Mouse (Mus musculus): ENCODE measurements at regions not wholly inside any gene's neighbourhood (a gene's known extent, or its start where the extent isn't known, plus 50 kb on each side); places are given as distances from the start of the nearest gene placed in this dataset.

DNA sequence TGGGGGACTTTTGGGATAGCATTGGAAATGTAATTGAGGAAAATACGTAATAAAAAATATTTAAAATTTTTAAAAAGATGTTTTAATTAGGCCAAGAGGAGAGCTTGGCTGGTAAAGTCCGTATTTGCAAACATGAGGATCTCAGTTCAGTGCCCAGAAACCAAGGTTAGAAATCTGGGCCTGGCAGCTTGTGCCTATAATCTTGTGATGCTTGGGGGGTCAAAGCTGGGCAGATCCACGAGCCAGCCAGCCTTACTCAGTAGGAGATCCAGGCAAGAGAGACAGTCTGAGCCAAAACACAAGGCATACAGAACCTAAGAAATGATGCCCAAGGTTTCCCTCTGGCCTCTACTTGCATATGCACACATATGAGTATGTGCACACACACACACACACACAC lies 54.1 kb upstream of the Cxadr start:
- no peak for DNase-seq (ENCODE audit: low read depth, low spot score)

DNA sequence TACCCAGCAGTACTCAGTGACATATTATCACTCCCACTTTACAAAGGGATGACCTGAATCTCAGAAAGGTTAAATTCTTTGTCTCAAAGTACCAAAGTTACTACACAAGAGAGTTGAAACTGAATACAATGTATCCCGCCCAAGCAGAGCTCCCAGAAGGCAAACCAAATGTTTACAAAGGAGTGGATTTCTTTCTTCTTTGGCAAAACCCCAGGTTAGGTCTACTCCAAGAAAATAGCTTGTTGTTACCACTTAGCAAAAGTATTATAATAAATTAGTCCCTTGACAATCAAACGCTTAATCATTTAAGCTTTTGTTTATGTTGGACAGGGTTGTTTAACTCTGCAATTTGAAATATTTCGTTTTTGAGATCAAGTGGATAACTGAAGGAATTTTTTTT lies 58.6 kb upstream of the Cxadr start:
- no peak for DNase-seq (ENCODE audit: low read depth, low spot score)

DNA sequence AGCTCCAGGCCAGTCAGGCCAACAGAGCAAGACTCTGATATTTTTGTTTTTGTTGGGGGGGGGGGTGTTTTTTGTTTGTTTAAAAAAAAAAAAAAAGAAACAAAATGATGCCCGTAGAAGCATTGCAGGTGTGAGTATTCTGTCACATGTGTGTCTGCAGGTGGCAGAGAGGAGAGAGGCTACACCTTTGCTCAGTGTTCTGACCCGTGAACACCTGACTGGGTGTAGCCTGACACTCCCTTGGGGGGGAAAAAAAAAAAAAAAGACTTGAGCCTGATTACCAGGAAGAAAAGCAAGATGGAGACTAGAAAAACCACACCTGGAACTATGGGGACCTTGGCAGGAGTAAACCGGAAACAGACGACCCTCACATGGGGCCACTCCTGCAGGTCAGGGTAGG lies 61.1 kb upstream of the Cxadr start:
- no peak for DNase-seq (ENCODE audit: low read depth, low spot score)

DNA sequence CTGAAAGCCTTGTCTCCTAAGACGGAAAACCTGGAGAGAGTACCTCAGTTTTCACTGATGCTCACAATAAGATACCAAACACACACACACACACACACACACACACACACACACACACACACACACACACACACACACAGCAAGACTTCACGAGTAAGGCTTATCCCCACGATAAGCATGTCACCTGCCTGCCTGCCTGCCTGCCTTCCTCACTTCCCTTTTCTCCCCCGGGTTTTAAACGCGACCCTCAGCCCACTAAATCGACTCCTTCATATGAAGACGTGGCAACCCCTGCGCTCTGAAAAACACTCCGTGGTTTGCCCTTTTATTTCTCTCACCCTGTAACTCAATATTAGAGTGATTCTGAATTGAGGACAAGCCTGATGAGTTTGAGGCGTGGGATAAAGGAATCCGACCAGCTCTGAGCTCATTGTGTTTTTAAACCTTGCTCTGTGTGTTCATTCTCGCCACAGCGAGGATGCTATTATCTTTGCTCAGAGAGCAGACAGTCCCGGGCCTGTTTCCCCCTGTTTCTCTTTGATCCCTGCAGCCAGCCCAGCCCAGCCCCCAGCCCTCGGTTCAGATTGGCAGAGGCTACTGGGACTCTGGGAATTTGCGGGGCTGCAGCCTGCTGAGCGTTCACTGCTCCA lies 63.1 kb upstream of the Cxadr start:
- no peak for DNase-seq (ENCODE audit: low read depth, low spot score)

DNA sequence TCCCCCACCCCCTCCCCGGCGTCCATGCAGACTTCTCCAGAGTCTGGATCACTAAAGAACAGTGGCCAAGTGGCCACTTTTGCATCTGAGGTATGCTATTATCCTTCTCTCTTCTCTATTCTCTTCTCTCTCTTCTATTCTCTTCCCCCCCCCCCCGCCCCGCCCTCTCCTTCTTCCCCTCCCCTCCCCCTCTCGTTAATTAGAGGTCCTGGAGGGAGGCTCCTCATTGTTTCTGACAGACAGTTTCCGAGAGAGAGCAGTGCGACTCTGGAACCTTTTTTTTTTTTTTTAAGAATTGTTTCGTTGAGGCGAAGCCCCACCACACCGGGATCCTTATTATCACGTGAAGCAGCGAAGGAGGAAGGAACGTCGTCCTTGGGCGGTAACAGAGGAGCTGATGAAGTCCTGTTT lies 63.6 kb upstream of the Cxadr start:
- DNase-seq (ENCODE audit: low read depth, low spot score), result no peak

DNA sequence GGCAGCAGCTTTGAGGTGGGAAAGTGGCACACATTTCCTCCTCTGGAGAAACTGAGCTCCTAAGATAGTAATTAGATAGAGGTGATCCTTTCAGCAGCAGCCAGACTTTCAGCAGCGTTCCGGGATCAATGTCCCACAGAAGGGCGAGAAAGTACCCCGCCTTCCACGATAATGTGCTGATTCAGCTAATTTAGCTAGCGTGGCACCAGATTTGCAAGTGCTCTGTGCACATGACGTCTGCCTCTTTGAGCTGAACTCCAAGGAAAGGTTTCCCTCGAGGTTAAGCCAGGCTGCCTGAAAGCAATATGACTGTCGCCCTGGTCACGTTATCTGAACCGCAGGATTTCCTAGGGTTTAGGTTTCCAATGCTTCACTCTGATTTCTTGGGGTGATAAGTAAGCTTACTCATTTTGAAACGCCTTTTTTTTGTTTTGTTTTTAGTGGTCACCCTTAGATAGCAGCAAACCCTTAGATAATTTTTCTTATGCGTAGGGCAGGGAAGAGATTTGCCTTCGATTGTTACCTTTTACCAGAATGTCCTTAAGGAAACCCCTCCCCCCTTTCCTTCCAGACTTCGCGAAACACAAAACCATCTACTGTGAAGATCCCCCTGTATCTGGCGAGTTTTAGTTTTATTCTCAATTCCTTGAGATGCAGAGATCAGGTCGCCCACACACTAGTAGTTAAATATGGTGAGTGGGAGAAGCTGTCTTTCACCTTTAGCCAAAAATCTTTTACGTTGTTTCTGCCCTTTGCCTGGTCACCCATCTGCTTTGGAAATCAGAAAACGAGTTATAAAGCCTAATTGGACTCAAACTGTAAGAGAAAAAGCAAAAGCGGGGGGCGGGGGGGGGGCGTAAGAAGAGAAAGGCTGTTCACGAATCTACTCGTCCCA lies 64.3 kb upstream of the Cxadr start:
- peak; percentile 50 for DNase-seq (ENCODE audit: low read depth, low spot score)

DNA sequence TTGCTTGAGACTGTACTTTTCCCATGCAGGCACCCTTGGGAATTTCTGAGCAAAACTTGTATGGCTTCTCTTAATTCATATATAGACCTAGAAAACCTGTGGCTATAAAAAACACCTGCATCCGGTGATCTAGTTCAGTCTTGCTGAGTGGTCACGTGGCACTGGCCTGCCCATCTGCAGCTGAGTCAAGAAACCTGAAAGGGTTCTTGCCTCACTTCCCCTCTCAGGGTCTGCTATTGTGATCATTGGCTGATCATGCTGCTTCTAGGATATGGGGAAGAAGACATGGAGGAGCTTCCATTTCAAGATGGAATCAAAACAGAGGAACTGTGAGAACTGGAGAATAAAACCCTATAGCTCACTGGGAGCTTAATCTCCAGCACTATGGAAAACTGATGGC lies 69.1 kb upstream of the Cxadr start:
- DNase-seq (ENCODE audit: low read depth, low spot score), result no peak

DNA sequence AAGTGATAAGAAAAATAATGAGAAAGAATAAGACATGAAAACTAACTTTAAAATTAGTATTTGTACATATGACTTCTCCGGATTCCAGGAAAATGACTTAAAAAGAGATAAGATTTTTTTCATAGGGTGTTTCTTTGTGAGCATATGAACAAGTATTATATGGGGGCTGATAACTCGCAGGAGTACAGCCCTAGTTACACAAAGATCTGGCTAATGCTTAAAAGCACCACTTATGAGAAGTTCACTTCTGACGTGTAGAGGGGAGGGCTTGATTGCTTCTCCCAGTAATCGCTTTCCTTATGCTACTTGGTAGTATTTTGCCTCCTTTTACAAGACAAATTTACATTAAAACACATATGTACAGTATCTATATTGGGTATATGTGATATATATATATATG lies 72.3 kb upstream of the Cxadr start:
- DNase-seq (ENCODE audit: low read depth, low spot score), result no peak

DNA sequence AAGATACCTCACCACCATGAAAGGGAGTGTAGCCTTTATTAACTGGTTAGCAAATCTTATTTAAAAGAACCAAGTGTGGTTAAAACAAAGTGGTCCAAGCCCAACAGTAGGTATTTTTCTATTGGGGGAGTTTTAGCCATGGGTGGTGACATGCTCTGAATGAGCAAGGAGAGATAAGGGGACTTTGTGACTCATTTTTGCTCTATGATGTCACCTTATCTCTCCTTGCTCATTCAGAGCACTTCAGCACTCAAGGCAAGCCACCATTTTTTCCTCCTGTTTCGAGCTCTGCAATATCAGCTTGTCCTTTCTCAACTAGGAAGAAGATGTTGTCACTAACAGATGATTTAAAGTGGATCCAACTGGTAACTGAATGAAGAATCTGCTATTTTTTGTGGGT lies 78.9 kb upstream of the Cxadr start:
- DNase-seq (ENCODE audit: low read depth, low spot score), result no peak

DNA sequence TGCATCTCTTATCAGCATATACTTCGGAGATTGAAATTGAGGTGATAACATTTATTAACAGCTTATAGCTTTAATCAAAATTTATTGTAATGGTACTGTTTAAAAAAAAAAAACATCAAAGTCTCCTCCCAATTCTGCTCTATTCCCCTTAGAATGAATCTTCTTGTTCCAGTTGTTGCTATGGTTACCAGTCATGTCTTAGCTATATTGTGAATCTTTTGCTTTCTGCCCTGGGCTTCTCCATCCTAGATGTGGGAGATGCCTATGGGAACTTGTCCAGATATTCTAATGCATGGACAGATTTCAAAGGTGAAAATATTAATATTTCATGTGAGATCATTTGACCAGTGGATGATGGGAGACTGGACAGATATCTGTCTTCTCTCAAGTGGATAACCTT lies 79.5 kb upstream of the Cxadr start:
- DNase-seq (ENCODE audit: low read depth, low spot score), result no peak

DNA sequence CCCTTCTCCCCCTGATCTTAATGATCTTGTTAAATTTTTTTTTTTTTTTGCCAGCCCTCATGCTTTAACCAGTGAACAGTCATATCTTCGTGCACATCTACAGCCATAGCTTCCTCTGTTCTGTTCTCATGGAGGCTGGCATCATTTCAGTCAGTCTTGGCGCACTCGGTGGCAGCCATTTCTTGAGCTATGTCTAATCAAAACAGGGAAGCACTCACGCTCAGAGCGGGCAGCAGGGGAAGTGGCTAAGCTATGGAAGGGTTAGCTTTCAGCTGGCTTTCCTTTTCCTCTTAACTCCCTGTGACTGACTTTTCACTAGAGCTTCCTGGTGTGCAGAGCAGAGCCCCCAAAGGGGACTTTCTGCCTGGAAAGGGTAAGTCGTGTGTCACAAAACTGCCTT lies 83.7 kb upstream of the Cxadr start:
- DNase-seq (ENCODE audit: low read depth, low spot score), result no peak

DNA sequence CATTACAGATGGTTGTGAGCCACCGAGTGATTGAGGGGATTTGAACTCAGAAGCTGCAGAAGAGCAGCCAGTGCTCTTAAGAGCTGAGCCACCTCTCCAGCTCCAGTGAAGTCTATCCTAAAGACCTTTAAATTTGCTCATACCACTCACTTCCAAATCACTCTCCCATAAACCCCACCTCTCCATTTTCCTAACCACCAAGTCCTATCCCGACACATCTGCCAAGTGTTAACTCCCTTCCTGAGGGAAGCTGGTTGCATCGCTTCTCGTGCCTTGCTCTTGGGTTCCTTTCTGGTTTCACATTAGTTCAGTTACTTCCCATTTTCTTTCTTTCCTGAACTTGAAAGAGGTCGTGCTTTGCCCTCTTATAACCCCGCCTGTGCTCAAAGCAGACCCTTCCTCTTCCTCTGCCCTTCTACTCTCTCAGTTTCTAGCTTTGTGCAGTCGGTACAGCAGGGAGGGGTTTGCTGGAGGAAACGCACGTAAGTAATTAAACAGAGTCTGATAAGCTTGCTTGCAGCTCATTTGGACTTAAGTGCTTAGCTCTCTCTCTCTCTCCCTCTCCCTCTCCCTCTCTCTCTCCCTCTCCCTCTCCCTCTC lies 84.4 kb upstream of the Cxadr start:
- DNase-seq (ENCODE audit: low read depth, low spot score), result no peak

DNA sequence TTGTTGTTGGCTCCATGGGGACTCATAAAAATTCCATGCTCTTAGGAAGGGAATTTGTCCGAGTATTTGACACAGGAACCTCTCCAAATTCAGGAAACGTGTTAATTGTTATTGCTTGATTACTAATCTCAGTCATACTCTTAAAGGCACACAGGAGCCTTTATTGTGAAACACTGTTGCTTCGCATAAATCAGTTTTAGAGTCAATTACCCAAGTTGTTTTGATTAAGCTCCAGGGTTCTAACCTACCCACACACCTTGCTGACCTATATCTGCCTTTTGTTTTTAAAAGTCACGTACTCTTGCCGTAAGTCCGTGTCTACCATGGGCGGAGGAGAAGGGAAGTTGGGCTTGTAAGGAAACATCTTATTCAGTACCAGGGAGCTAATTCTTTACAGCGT lies 89.6 kb upstream of the Cxadr start:
- DNase-seq (ENCODE audit: low read depth, low spot score), result no peak

DNA sequence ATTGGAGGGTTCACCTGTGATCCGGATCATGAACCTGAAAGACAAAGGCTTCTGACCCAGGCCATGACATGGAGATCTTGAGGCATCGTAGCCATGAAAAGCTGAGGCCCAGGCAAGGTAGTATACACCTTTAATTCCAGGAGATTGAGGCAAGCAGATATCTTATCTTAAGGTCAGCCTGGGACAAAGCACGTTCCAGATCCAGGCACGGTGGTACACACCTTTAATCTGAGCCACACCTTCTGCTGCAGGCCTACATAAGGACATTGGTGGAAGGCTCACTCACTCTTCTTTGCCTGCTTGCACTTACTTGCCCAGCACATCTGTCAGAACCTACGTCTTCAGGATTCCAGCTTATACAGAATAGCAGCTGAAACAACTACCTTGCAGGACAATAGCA lies 93.0 kb upstream of the Cxadr start:
- DNase-seq (ENCODE audit: low read depth, low spot score), result no peak

DNA sequence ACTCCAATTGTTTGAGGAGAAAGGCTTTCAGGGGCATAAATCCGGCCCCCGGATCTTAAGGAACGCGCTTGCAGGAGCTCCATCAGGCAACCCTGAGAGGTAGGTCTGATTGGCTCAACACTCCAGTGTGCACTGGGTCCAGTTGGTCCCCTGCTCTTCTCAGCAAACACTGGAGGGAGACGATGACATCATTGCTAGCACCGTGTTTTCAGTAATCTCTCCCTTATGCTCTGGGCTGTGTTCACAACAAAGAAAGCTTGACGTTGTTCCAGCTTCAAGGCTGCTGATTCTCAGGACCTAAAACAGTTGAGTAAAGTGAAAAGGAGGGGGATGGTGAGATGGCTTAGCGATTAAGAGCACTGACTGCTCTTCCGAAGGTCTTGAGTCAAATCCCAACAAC lies 97.0 kb upstream of the Cxadr start:
- no peak for DNase-seq (ENCODE audit: low read depth, low spot score)

DNA sequence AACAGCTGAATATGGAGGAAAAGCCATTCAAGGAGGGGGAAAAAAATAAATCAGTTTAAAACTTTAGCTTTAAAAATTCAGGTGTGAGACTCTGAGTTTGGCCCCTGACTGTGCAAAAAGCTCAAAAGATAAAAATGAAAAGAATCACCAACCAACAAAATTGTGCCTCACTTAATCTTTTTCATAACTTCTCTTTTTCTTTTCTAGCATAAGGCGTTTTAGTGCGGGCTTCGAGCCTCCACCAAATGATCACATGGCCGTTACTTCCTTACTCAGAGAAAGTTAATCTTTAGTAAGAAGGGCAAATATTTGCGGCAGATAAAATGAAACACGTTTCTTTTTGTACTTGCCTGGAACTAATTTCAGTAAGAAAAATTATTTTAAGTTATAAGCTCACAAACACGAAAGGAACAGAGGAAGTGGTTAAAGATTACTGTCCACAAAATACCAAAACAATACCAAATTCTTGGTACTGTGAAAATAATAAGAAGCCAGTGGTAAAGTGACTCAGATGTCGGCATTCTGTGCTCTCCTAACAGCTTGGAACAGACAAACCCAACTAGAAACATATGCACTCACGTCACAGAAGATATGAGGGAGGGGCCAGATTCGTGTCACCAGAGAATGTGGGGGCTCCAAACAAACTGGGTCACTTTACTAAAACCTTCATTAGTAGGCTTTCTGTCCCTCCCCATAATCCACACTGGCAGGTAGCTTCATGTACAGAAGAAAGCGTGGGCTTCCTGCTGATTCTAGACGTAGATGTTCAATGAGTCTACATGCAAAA lies 101.1 kb upstream of the Cxadr start:
- peak; percentile 40 for DNase-seq (ENCODE audit: low read depth, low spot score)

DNA sequence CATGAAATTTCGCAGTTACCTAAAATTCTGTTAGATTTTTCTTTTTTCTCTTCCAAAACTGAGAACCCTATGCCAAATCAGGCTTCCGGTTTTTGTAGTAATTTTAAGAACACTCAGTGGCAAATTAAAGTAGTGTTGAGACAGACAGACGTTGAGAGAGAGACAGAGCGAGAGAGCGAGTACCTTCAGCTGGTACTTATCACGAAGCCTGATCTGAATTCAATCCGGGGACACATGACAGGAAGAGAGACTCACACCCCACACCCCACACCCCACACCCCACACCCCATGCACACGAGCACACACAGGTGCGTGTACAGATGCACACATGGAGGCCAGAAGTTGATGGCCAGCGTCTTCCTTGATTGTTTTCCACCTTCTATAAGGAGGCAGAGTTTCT lies 102.0 kb upstream of the Cxadr start:
- peak; percentile 30 for DNase-seq (ENCODE audit: low read depth, low spot score)

DNA sequence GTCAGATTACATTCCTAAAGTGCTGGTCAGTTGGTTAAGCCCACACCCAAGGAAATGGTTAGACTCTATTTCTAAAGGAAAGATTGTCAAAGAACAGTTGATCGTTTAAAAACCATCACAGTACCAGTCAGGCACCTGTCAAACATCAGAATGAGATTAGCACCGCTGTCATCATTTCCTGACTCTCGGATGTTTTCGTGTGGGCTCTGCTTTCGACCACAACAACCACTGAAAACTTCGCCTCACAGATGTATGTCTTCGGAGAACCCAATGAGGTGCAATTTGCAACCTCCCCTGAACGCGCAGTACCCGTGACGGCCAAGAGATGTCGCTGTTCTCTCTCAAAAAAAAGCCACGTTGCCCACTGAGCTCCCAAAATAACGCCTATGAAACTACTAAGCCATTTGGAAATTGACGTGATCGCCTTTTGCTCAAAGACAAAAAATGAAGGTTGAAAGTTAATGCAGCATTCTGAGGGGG lies 102.6 kb upstream of the Cxadr start:
- peak; percentile 86 for DNase-seq (ENCODE audit: low read depth, low spot score)

DNA sequence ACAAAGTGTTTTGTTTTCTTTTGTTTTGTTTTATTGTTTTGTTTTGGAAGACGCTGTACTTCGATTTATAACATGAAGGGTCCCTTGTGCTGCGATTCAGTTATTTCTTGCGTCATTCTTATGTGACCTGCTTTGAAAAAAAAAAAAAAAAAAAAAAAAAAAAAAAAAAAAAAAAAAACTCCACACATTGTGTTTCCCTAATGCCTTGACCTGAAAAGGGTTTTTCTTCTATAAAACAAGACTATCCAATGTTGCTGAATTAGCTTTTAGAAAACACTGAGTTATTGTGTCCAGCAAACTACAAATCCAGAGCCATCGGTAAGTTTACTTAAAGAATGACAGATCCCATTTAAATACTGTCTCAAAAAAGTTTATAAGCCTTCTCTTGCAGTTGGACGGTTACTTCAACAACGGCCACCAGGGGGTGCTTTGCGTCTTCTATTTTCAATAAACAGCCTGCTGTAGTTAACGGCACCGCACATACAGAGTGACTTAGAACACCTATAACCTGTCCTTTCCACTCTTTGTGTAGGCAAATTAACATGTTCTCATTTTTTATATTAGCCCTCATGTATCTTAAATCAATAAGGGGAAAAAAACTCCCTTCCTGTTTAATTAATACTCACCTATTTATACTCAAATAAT lies 103.9 kb upstream of the Cxadr start:
- peak; percentile 85 for DNase-seq (ENCODE audit: low read depth, low spot score)

DNA sequence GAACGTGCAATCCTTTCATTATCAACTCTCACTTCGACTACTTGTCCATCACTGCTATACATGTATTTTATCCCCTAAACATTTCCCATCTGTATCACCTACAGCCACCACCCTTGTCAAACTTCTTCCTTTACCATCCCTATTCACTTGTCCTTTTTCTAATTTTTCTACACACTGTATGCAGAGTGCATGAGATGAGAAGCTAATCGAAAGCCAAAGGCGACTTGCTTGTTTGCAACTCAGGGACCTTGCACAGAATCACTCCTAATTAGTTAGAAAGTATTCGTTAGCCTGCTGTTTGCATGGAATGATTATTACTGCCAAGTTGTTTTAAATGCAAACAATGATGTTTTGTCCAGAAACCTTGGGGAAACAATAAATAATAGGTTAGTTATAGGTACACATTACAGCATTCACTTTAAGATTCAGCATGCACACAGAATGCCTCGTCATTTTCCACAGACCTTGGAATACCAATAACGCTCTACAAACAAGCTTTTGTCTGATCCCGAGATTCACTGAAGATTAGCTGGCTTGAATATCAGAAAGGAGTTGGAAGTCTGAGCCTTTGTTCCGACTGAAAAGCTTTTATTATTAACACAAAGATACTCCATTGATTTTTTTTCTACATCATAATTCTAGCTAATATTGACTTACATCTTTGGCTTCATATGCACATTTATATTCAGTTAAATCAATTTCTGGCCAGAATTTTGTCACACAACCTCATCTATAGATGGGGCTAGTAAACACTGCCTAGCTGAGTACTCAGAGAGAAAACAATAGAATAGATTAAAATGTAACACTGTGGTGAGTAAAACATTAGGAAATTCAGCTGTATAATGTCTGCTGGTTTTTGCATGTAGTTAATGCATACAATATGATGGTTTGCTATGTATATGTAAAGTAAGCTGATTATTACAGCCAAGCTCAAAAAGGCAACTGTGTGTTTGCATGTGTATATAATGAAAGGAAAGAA lies 130.4 kb upstream of the Cxadr start:
- no peak for DNase-seq (ENCODE audit: low read depth, low spot score)

Data from CD4-positive helper T cell, adult 2 months (primary cell).